Mouse (Mus musculus): ENCODE results near the gene Gmfb. TPM values are rescaled to one million over a fixed set of nuclear protein-coding genes. Genes with fewer than 3 reads are reported as not detected.

Gmfb gene
- polyA plus RNA-seq, 1 experiment = 17.2 TPM

DNA sequence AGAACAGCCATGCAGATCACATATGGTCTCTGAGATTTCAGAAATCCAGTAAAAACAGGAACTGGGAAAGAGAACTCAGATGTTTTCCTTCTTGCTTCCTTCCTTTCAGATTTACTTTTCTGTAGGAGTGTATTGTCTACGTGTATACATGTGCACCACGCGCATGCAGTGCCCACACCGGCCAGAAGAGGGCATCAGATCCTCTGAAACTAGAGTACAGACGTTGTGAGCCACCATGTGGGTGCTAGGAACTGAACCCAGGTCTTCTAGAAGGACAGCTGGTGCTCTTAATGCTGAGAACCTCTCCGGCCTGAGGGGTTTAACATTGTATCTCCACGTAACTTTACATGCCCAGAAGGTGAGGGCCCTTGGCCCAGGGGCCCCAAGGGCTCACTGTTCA lies 42.8 kb downstream of the Gmfb start:
- Histone ChIP-seq H3K4me3 (no peak overlapping the region), H3K36me3 (ENCODE audit: control insufficient read depth, insufficient read depth) (peaks cover 65% of the 10 kb centered on the region), H3K79me2 (ENCODE audit: control insufficient read depth, insufficient read depth) (peaks cover 50% of the 10 kb centered on the region), H3K27me3 (ENCODE audit: control insufficient read depth, insufficient read depth, insufficient read length) (no peaks in the 10 kb centered on the region), H3K4me2 (ENCODE audit: low read depth) (no peak overlapping the region), H3ac (ENCODE audit: control insufficient read depth, insufficient read length) (no peak overlapping the region)
- TF ChIP-seq MAX (IDR thresholded peaks at IDR 0.05; ENCODE audit: low read depth) = no peak
- TF ChIP-seq REST (IDR thresholded peaks at IDR 0.05; ENCODE audit: insufficient read depth, insufficient read length) = no peak
- TF ChIP-seq POLR2AphosphoS2 (IDR thresholded peaks at IDR 0.05; ENCODE audit: insufficient read length, low read depth) = no peak
- no peak for TF ChIP-seq POLR2A (IDR thresholded peaks at IDR 0.05; ENCODE audit: insufficient read length, low read depth)
- no peak for TF ChIP-seq USF1 (IDR thresholded peaks at IDR 0.05; ENCODE audit: low read depth)
- TF ChIP-seq SRF (IDR thresholded peaks at IDR 0.05; ENCODE audit: control insufficient read depth, insufficient read length, low read depth) = no peak
- TF ChIP-seq MYOD1 (IDR thresholded peaks at IDR 0.05; ENCODE audit: control insufficient read depth in 1 of 3, insufficient read length in 2 of 3, low read depth in 2 of 3) = no peak
- TF ChIP-seq MYOG (IDR thresholded peaks at IDR 0.05; ENCODE audit: control insufficient read depth in 1 of 3, insufficient read depth in 1 of 3, insufficient read length in 2 of 3, low read depth in 2 of 3) = no peak
- no peak for TF ChIP-seq E2F4 (IDR thresholded peaks at IDR 0.05; ENCODE audit: insufficient read depth)

DNA sequence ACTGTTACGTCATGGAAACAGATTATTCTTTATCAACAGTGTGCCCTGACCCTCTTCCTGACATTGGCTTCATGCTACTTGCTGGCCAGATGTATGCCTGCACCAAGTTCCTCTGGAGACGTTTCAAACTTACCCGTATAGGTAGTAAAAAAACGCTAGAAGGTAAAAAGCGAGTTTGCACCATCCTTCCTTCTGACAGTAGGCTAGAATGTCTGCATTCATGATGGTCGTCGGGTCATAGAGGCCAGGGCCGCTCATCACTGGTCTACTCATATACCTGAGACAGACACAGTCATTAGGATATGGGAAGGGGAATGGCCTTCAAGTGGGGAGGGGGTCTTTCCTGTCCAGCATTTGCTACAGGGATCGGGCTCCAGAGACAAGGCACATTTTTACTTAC lies 43.3 kb downstream of the Gmfb start:
- no peak overlapping the region for H3ac ChIP-seq (ENCODE audit: control insufficient read depth, insufficient read length)
- H3K27me3 ChIP-seq (ENCODE audit: control insufficient read depth, insufficient read depth, insufficient read length) = no peaks in the 10 kb centered on the region
- no peak for TF ChIP-seq MYOD1 (IDR thresholded peaks at IDR 0.05; ENCODE audit: control insufficient read depth in 1 of 3, insufficient read length in 2 of 3, low read depth in 2 of 3)
- TF ChIP-seq USF1 (IDR thresholded peaks at IDR 0.05; ENCODE audit: low read depth) = no peak
- no peak for TF ChIP-seq CEBPB (IDR thresholded peaks at IDR 0.05; ENCODE audit: insufficient read depth, poor library complexity, severe bottlenecking)
- no peak for TF ChIP-seq SRF (IDR thresholded peaks at IDR 0.05; ENCODE audit: control insufficient read depth, insufficient read length, low read depth)
- TF ChIP-seq MAX (IDR thresholded peaks at IDR 0.05; ENCODE audit: low read depth) = no peak
- no peak for TF ChIP-seq POLR2A (IDR thresholded peaks at IDR 0.05; ENCODE audit: insufficient read length, low read depth)
- no peak for TF ChIP-seq TCF3 (IDR thresholded peaks at IDR 0.05; ENCODE audit: insufficient read length, low read depth)
- TF ChIP-seq TCF12 (IDR thresholded peaks at IDR 0.05; ENCODE audit: insufficient read depth, poor library complexity, severe bottlenecking) = no peak
- TF ChIP-seq POLR2AphosphoS2 (IDR thresholded peaks at IDR 0.05; ENCODE audit: insufficient read length, low read depth) = no peak
- TF ChIP-seq REST (IDR thresholded peaks at IDR 0.05; ENCODE audit: insufficient read depth, insufficient read length) = no peak
- no peak for TF ChIP-seq E2F4 (IDR thresholded peaks at IDR 0.05; ENCODE audit: insufficient read depth)
- no peak for TF ChIP-seq MYOG (IDR thresholded peaks at IDR 0.05; ENCODE audit: control insufficient read depth in 1 of 3, insufficient read depth in 1 of 3, insufficient read length in 2 of 3, low read depth in 2 of 3)
- no peak overlapping the region for H3K4me3 ChIP-seq
- peaks cover 61% of the 10 kb centered on the region for H3K36me3 ChIP-seq (ENCODE audit: control insufficient read depth, insufficient read depth)
- H3K79me2 ChIP-seq (ENCODE audit: control insufficient read depth, insufficient read depth) = peaks cover 45% of the 10 kb centered on the region
- H3K4me2 ChIP-seq (ENCODE audit: low read depth) = no peak overlapping the region

DNA sequence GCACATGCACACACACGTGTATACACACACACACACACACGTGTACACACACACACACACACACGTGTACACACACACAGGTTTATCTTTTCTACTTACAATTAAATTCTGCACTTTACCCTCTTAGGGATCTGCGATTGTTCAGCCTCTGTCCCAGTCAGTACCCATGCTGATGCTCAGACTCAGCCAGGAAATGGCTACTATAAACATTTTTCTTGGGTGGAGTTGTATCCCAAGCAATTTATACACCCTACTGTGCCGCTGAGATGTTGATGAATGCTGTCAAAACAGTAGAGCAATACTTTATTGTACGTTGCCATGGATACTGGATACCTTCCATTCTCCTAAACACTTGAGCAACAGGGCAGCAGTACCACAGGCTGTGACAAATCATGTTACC lies 52.0 kb downstream of the Gmfb start:
- H3ac ChIP-seq (ENCODE audit: control insufficient read depth, insufficient read length) = no peak overlapping the region
- H3K36me3 ChIP-seq (ENCODE audit: control insufficient read depth, insufficient read depth) = peaks cover 27% of the 10 kb centered on the region
- no peaks in the 10 kb centered on the region for H3K79me2 ChIP-seq (ENCODE audit: control insufficient read depth, insufficient read depth)
- H3K27me3 ChIP-seq (ENCODE audit: control insufficient read depth, insufficient read depth, insufficient read length) = no peaks in the 10 kb centered on the region
- H3K4me2 ChIP-seq (ENCODE audit: low read depth) = no peak overlapping the region
- H3K4me3 ChIP-seq = no peak overlapping the region
- TF ChIP-seq USF1 (IDR thresholded peaks at IDR 0.05; ENCODE audit: low read depth) (no peak), MAX (IDR thresholded peaks at IDR 0.05; ENCODE audit: low read depth) (no peak), TCF3 (IDR thresholded peaks at IDR 0.05; ENCODE audit: insufficient read length, low read depth) (no peak), MYOG (IDR thresholded peaks at IDR 0.05; ENCODE audit: control insufficient read depth in 1 of 3, insufficient read depth in 1 of 3, insufficient read length in 2 of 3, low read depth in 2 of 3) (no peak), E2F4 (IDR thresholded peaks at IDR 0.05; ENCODE audit: insufficient read depth) (no peak), MYOD1 (IDR thresholded peaks at IDR 0.05; ENCODE audit: control insufficient read depth in 1 of 3, insufficient read length in 2 of 3, low read depth in 2 of 3) (no peak), POLR2A (IDR thresholded peaks at IDR 0.05; ENCODE audit: insufficient read length, low read depth) (no peak), REST (IDR thresholded peaks at IDR 0.05; ENCODE audit: insufficient read depth, insufficient read length) (no peak)

DNA sequence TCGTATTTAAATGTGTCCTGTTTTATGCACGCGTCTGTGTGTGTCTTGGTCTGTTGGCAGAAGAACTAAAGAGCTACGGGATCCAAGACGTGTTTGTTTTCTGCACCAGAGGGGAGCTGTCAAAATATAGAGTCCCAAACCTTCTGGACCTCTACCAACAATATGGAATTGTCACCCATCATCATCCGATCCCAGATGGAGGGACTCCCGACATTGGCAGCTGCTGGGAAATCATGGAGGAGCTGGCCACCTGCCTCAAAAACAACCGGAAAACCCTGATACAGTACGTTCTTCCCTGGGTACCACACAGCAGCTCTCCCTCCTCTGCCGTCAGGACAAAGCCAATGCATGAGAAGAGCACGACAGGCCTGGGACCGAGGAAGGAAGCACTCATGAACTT lies 54.9 kb downstream of the Gmfb start:
- no peak for TF ChIP-seq USF1 (IDR thresholded peaks at IDR 0.05; ENCODE audit: low read depth)
- TF ChIP-seq MYOD1 (IDR thresholded peaks at IDR 0.05; ENCODE audit: control insufficient read depth in 1 of 3, insufficient read length in 2 of 3, low read depth in 2 of 3) = no peak
- TF ChIP-seq MAX (IDR thresholded peaks at IDR 0.05; ENCODE audit: low read depth) = no peak
- H3ac ChIP-seq (ENCODE audit: control insufficient read depth, insufficient read length) = no peak overlapping the region
- H3K36me3 ChIP-seq (ENCODE audit: control insufficient read depth, insufficient read depth) = peaks cover 21% of the 10 kb centered on the region
- H3K27me3 ChIP-seq (ENCODE audit: control insufficient read depth, insufficient read depth, insufficient read length) = no peaks in the 10 kb centered on the region
- no peaks in the 10 kb centered on the region for H3K79me2 ChIP-seq (ENCODE audit: control insufficient read depth, insufficient read depth)
- H3K4me2 ChIP-seq (ENCODE audit: low read depth) = no peak overlapping the region
- no peak overlapping the region for H3K4me3 ChIP-seq

DNA sequence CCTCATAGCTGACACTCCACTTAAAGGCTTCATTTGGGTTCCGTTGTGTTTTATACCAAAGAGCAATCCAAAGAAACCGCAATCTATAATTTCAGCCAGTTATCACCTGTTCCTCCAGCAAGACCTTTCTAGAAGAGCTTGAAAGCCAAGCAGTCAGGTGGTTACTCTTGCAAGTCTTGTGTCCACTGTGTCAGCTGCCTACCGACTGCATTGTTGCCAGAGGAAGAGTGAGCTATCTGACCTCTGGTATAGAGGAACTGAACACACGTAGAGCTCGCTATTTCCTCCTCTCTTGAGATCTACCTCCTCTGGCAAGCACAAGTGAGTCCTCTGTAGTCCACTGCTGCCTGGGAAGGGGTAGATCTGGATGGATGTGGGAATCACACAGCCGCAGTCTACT lies 60.9 kb downstream of the Gmfb start:
- Histone ChIP-seq H3K79me2 (ENCODE audit: control insufficient read depth, insufficient read depth) (no peaks in the 10 kb centered on the region), H3K36me3 (ENCODE audit: control insufficient read depth, insufficient read depth) (no peaks in the 10 kb centered on the region), H3K4me2 (ENCODE audit: low read depth) (peak overlapping the region; percentile 79), H3K4me3 (peak overlapping the region; percentile 45), H3K27me3 (ENCODE audit: control insufficient read depth, insufficient read depth, insufficient read length) (no peaks in the 10 kb centered on the region), H3ac (ENCODE audit: control insufficient read depth, insufficient read length) (peak overlapping the region; percentile 25)
- TF ChIP-seq TCF3 (IDR thresholded peaks at IDR 0.05; ENCODE audit: insufficient read length, low read depth) (no peak), MYOG (IDR thresholded peaks at IDR 0.05; ENCODE audit: control insufficient read depth in 1 of 3, insufficient read depth in 1 of 3, insufficient read length in 2 of 3, low read depth in 2 of 3) (no peak), E2F4 (IDR thresholded peaks at IDR 0.05; ENCODE audit: insufficient read depth) (no peak), TCF12 (IDR thresholded peaks at IDR 0.05; ENCODE audit: insufficient read depth, poor library complexity, severe bottlenecking) (no peak), MAX (IDR thresholded peaks at IDR 0.05; ENCODE audit: low read depth) (no peak), REST (IDR thresholded peaks at IDR 0.05; ENCODE audit: insufficient read depth, insufficient read length) (no peak), MYOD1 (IDR thresholded peaks at IDR 0.05; ENCODE audit: control insufficient read depth in 1 of 3, insufficient read length in 2 of 3, low read depth in 2 of 3) (no peak), USF1 (IDR thresholded peaks at IDR 0.05; ENCODE audit: low read depth) (no peak), SRF (IDR thresholded peaks at IDR 0.05; ENCODE audit: control insufficient read depth, insufficient read length, low read depth) (no peak), POLR2A (IDR thresholded peaks at IDR 0.05; ENCODE audit: insufficient read length, low read depth) (no peak), CEBPB (IDR thresholded peaks at IDR 0.05; ENCODE audit: insufficient read depth, poor library complexity, severe bottlenecking) (no peak), POLR2AphosphoS2 (IDR thresholded peaks at IDR 0.05; ENCODE audit: insufficient read length, low read depth) (no peak)
